Mouse (Mus musculus): ENCODE results near the gene Gm10228. TPM values are rescaled to one million over a fixed set of nuclear protein-coding genes. Genes with fewer than 3 reads are reported as not detected.
"Not testable (repeated sequence)": the region's sequence is repeated elsewhere in the genome, so short reads cannot be mapped to it uniquely, and the experiment has no call there.

Gene Gm10228
- not detected for total RNA-seq (2021)

DNA sequence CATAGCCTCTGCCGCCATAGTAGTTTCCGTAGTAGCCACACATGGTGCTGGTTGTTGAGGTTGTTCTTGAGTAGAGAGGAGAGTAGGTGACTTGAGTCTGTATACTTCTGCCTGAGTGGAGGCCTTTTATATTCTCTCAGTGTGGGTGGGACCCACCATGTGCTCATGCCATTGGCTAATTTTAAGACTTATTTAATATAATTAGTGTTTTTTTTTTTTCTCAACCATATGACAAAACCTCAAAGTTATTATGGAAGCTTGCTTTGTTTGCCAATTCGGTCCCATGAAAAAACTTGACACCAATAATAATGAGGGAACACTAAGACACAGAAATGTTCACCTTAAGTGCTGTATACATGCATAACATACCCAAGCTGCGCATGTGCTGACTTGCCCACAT lies at the start of gene Gm10228:
Gene Gm10228 (minus strand): TSS at position 101 of the 400 bp plus-strand sequence.
- DNase-seq (ENCODE audit: extremely low spot score in 1 of 2, low spot score in 2 of 2); intact Hi-C loops (cut with DNase I): not testable (repeated sequence)

DNA sequence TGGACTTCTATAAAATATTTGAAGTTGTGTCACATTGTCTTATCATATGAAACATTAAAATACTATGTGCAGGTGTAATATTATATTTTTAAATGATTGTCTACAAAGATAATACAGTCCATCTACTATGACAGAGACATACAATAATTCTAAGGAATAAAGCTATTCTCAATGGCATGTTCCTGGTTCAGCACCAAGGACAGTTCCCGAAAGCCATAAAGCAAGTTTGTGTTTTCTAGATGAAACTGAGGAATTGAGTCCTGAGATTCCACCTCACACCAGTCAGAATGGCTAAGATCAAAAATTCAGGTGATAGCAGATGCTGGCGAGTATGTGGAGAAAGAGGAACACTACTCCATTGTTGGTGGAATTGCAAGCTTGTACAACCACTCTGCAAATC lies 29.8 kb upstream of the Gm10228 start:
- DNase-seq (ENCODE audit: extremely low spot score in 1 of 2, low spot score in 2 of 2); intact Hi-C loops (cut with DNase I): not testable (repeated sequence)

DNA sequence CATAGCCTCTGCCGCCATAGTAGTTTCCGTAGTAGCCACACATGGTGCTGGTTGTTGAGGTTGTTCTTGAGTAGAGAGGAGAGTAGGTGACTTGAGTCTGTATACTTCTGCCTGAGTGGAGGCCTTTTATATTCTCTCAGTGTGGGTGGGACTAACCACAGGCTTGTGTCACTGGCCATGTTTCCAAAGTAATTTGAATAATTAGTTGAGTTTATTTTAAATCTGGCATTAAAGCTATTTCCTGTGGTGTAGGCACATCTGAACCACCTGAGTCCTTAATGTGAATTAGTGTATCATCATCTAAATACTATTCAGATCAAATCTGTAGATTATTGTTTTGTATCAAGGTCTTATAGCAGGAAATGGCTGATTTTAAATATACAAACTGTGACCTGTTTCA lies 22.6 kb upstream of the Gm10228 start, which contains the start of gene 1110025L11Rik:
Gene 1110025L11Rik (minus strand): TSS at position 101 of the 400 bp plus-strand sequence.
- DNase-seq (ENCODE audit: extremely low spot score in 1 of 2, low spot score in 2 of 2); intact Hi-C loops (cut with DNase I): not testable (repeated sequence)

DNA sequence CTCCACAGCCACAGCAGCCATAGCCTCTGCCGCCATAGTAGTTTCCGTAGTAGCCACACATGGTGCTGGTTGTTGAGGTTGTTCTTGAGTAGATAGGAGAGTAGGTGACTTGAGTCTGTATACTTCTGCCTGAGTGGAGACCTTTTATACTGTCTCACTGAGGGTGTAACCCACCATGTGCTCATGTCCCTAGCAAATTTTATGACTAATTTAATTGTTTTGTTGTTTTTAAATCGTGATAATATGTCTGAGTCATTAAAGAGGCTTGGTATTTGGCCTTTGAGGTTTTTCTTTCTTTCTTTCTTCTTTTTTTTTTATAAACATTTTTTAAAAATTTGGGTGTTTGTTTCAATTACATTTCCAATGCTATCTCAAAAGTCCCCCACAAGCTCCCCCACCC lies 6.5 kb upstream of the Gm10228 start, which contains the start of gene Krtap6-5:
Gene Krtap6-5 (minus strand): TSS at position 101 of the 400 bp plus-strand sequence.
- intact Hi-C loops (cut with DNase I): no loop called here
- no peak for DNase-seq (ENCODE audit: extremely low spot score in 1 of 2, low spot score in 2 of 2)

DNA sequence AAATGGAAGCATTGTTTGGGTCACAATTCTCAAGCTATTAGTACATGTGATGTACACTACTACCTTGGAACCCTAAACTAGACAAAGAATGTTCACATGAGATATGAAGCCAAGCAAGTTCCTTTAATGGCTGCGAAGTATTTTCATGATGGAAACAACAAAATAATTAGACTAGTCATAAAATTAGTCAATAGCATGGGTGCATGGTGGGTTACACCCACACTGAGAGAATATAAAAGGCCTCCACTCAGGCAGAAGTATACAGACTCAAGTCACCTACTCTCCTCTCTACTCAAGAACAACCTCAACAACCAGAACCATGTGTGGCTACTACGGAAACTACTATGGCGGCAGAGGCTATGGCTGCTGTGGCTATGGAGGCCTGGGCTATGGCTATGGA lies 9.9 kb downstream of the Gm10228 start, which contains the start of gene Krtap6-1:
Gene Krtap6-1 (plus strand): TSS at position 301 of the 400 bp plus-strand sequence.
- DNase-seq (ENCODE audit: extremely low spot score in 1 of 2, low spot score in 2 of 2); intact Hi-C loops (cut with DNase I): not testable (repeated sequence)

DNA sequence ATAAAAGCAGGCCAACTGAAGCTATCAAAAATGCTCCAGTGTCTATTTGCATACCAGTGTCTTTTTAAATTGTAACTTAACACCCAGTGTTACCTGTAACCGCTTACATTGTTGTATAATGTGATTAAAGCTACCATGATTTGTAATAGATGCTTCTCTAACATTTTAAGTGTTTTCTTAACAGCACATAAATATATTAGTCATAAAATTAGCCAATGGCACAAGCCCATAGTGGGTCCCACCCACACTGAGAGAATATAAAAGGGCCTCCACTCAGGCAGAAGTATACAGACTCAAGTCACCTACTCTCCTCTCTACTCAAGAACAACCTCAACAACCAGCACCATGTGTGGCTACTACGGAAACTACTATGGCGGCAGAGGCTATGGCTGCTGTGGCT lies 26.3 kb downstream of the Gm10228 start, which contains the start of gene Gm10229:
Gene Gm10229 (plus strand): TSS at position 301 of the 400 bp plus-strand sequence.
- intact Hi-C loops (cut with DNase I); DNase-seq (ENCODE audit: extremely low spot score in 1 of 2, low spot score in 2 of 2): not testable (repeated sequence)

DNA sequence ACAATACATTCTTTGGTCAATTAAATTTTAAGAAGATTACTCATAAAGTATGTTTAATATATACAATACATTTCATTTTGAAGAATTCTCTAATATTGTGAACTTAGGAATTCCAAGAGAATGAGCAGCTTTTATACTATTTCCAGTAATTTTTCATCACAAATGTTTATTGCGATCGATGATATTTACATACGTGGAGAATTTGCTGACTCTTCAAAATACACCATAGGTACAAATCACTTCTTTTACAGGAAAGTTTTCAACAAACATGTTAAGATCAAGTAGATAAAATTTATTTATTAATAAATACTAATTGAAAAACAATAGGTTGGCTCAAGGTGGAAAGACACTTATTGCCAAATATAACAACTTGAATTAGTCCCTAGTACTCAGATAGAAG lies 27.3 kb downstream of the Gm10228 start:
- no peak for DNase-seq (ENCODE audit: extremely low spot score in 1 of 2, low spot score in 2 of 2)
- intact Hi-C loops (cut with DNase I): no loop called here

DNA sequence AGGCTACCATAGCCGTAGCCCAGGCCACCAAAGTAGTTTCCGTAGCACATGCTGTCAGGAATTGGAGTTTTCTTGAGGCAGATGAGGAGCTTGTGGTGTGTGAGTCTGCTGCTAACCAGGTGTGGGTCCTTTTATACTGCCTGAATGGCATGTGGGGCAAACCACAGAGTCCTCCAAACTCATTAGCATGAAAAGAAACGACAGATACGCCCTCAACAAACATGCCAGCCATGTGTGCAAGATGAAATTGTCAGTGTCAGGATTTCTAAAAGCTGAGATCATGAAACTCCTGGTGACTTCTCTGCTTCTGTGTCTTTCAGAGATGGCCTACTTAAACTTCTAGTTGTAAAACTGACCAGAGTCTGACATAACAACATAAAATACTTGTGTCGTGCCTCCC lies 30.6 kb downstream of the Gm10228 start, which contains the start of gene Krtap22-2:
Gene Krtap22-2 (minus strand): TSS at position 101 of the 400 bp plus-strand sequence.
- no peak for DNase-seq (ENCODE audit: extremely low spot score in 1 of 2, low spot score in 2 of 2)
- intact Hi-C loops (cut with DNase I): no loop called here

Other genes with a start within 250 kb of the Gm10228 start
- gene Gm20741, start 229.3 kb downstream of the Gm10228 start, total RNA-seq (2021): not detected
- not detected for gene Krtap15, start 221.3 kb downstream of the Gm10228 start, total RNA-seq (2021)
- gene Krtap14, start 215.3 kb downstream of the Gm10228 start, total RNA-seq (2021): not detected
- not detected for gene Krtap19-1, start 172.1 kb downstream of the Gm10228 start, total RNA-seq (2021)
- not detected for gene Krtap19-2, start 167.2 kb downstream of the Gm10228 start, total RNA-seq (2021)
- gene Krtap19-3, start 163.4 kb downstream of the Gm10228 start, total RNA-seq (2021): not detected
- not detected for gene Krtap19-4, start 156.4 kb downstream of the Gm10228 start, total RNA-seq (2021)
- not detected for gene Krtap19-5, start 145.0 kb downstream of the Gm10228 start, total RNA-seq (2021)
- gene Krtap19-9b, start 109.2 kb downstream of the Gm10228 start, total RNA-seq (2021): not detected
- gene Krtap16-3, start 78.6 kb downstream of the Gm10228 start, total RNA-seq (2021): not detected
- gene Krtap22-2, start 30.7 kb downstream of the Gm10228 start, total RNA-seq (2021): not detected
- gene Gm10229, start 26.2 kb downstream of the Gm10228 start, total RNA-seq (2021): not detected
- not detected for gene Krtap6-1, start 9.8 kb downstream of the Gm10228 start, total RNA-seq (2021)
- gene Krtap6-5, start 6.4 kb upstream of the Gm10228 start, total RNA-seq (2021): not detected
- gene 1110025L11Rik, start 22.5 kb upstream of the Gm10228 start, total RNA-seq (2021): not detected
- gene Krtap6-3, start 42.5 kb upstream of the Gm10228 start, total RNA-seq (2021): not detected
- not detected for gene Gm6358, start 99.4 kb upstream of the Gm10228 start, total RNA-seq (2021)
- gene Gm10061, start 109.6 kb upstream of the Gm10228 start, total RNA-seq (2021): not detected
- not detected for gene Gm9789, start 116.5 kb upstream of the Gm10228 start, total RNA-seq (2021)
- not detected for gene Gm7735, start 128.0 kb upstream of the Gm10228 start, total RNA-seq (2021)
- gene 1110057P08Rik, start 133.3 kb upstream of the Gm10228 start, total RNA-seq (2021): not detected
- not detected for gene Krtap20-2, start 164.4 kb upstream of the Gm10228 start, total RNA-seq (2021)

All from left cerebral cortex, postnatal 10 days (tissue).